Mouse (Mus musculus) adrenal gland, postnatal 25 days (tissue): Measurements from ENCODE around the gene Slc6a16. TPM values are rescaled to one million over a fixed set of nuclear protein-coding genes. Genes with fewer than 3 reads are reported as not detected.
A peak's percentile ranks its signal among the peaks of the same experiment; 100 is the strongest.

Experiments used
- DNase-seq: peaks from one replicate; pipeline ENCODE4 v3.0.0; 2021; ENCODE audit warnings: mixed read lengths
- total RNA-seq: library from RNA; stranded (reverse); gene quantifications from 2 replicates; pipeline ENCODE4 v1.2.3, GENCODE M21; 2021

The Slc6a16 gene
- total RNA-seq, 1 experiment from 2014 or later, result not detected

GRCm38 (mm10) chr7:45216442-45217183 lies 24.3 kb upstream of the Slc6a16 start:
- peak; percentile 71 for DNase-seq

DNA sequence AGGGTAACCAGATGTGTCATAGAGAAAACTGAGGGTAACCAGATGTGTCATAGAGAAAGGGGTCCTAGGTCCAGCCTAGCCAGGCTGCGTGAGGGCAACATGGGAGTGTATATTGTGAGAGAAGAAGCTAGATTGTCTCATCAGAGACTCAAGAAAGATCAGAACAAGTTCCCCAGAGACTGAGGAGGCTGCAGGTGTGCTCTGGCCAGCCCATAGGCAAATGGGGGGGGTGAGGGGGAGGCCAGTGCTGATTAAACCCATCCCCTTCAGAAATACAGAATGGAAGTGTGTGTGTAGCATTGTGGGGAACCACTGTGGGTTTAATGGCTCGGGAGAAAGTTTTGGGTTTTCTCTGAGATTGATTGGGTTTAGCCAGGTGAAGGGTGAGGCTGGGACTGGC lies 19.2 kb upstream of the Slc6a16 start:
- no peak for DNase-seq

GRCm38 (mm10) chr7:45224826-45225225 lies 16.1 kb upstream of the Slc6a16 start:
- DNase-seq, result no peak

- DNase-seq, result no peak
Measured at GRCm38 (mm10) chr7:45226421-45226820, 14.5 kb upstream of the Slc6a16 start.

- no peak for DNase-seq
Measured at GRCm38 (mm10) chr7:45228548-45228947, 12.3 kb upstream of the Slc6a16 start.

GRCm38 (mm10) chr7:45229046-45229445 lies 11.8 kb upstream of the Slc6a16 start:
- DNase-seq, result no peak

DNA sequence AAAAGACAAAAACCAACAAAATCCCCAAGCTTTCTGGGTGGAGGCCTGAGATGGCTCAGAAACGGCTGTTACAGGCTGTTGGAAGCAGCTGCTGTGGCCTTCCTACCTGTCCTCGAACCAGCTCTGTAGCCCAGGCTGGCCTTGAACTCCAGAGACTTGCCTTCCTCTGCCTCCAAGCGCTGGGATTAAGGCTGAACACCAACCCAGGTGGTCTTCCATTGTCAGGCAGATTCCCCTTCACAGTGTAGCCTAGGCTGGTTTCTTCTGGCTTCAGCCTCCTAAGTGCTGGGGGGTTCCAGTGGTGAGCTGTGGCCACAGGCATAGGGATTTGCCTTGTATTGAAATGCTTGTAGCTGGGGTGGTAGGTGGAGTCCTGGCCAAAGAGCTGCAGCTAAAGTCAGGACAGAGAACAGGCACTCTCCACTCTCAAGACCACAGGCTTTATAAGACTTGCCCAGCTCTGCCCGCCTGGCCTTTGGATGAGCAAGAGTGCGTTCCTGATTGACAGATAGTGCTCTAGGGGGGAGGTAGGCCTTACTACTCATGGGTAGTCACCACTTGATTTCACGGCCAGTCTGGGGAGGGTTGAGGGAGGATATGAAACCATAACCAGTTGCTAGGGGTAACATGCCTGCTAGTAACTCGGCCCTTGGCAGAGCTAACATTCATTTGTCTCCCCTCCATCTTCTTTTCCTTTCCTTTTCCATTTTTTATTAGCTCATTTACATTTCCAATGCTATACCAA lies 11.3 kb upstream of the Slc6a16 start:
- no peak for DNase-seq

DNA sequence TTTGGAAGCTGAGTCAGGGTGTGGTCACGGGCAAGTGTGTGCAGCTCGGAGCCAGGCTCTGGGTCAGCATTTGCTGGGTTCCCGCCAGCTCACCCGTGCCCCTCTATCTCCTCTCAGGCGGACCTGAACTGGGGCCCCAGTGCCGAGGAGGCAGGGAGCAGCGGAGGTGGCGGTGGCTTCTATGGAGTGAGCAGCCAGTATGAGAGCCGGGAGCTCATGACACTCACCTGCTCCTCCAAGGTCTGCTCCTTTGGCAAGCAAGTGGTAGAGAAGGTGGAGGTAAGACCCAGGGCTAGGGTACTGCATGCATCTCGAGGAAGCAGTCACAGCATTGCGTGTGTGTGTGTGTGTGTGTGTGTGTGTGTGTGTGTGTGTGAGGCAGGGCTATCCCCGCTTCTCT lies 9.7 kb upstream of the Slc6a16 start:
- no peak for DNase-seq

GRCm38 (mm10) chr7:45231941-45232340 lies 8.9 kb upstream of the Slc6a16 start:
- DNase-seq, result no peak

GRCm38 (mm10) chr7:45232716-45233465 lies 8.0 kb upstream of the Slc6a16 start:
- DNase-seq, result no peak

GRCm38 (mm10) chr7:45233580-45234332 lies 7.1 kb upstream of the Slc6a16 start:
- DNase-seq, result no peak

- no peak for DNase-seq
Measured at GRCm38 (mm10) chr7:45234333-45234841, 6.5 kb upstream of the Slc6a16 start.

GRCm38 (mm10) chr7:45234922-45235571 lies 5.8 kb upstream of the Slc6a16 start:
- peak; percentile 21 for DNase-seq

DNA sequence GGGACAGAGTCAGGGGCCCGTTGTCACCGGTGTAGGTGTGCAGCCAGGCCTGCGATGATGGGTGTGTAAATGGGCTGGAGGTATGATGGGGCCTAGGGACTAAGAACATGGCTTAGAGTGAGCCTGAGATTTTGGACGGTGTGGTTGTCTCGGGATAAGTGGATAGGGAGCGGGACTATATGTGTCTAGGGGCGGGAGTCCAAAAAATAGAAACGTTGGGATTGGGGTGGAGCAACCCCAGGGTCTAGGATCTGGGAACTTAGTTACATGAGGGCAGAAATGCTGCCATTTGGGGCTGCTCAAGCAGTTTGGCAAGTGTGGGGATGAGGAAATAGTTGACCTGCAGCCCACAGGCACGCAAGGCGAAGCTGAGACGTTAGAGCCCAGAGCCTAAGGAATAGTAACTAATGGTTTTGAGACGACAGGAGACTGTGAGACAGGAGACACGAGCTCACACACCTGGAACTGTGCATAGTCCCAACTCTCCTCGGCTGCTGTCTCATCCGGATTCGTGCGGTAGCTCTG lies 5.2 kb upstream of the Slc6a16 start:
- DNase-seq, result no peak

GRCm38 (mm10) chr7:45237747-45238699 lies 2.9 kb upstream of the Slc6a16 start:
- no peak for DNase-seq

GRCm38 (mm10) chr7:45238723-45239496 lies 2.0 kb upstream of the Slc6a16 start, which contains the start of gene Cd37:
Cd37 (minus strand) TSS chr7:45239115.
- no peak for DNase-seq

DNA sequence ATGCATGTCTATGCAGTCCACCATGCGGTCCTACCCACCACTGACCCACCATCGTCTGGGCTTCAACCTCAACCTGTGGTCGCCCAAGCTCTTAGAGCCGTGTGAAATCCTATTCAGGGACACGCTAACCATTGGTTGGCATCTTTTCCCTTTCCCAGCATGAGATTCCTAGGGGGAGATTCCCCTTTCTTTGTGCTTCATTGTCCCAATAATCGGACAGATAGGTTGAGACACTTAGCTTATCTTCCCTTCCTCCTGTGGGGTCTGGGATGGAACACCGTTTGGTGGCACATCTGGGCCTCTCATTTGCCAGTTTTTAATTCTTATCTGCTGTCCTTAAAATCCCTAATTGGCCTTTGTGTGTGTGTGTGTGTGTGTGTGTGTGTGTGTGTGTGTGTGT lies 776 bp upstream of the Slc6a16 start:
- no peak for DNase-seq

GRCm38 (mm10) chr7:45241389-45241749 lies 484 bp downstream of the Slc6a16 start:
- DNase-seq, result no peak

DNA sequence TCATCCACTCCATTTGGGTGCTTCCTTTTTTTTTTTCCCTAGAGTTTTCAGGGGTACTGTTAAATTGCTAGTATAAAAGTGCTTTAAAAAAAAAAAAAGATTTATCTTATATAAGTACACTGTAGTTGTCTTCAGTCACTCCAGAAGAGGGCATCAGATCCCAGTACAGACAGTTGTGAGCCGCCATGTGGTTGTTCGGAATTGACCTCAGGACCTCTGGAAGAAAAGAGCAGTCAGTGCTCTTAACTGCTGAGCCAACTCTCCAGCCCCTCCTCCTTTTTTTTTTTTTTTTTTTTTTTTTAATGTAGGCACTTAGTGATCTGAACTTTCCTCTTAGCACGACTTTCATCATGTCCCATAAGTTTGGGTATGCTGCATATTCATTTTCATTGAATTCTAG lies 6.8 kb downstream of the Slc6a16 start:
- DNase-seq, result no peak
